Mouse (Mus musculus) forebrain, embryonic 14.5 days (tissue): ENCODE results near the gene Tiam1. TPM values are rescaled to one million over a fixed set of nuclear protein-coding genes. Genes with fewer than 3 reads are reported as not detected.

Experiments
- ATAC-seq: fragments of 200-750 bp; cut with Nextera tagmentation; 2 replicates; pipeline ENCODE4 v1.8.0; 2017; ENCODE audit warnings: mild to moderate bottlenecking, moderate library complexity
- DNase-seq: peaks from one replicate; pipeline ENCODE4 v3.0.0-alpha.2; 2015; ENCODE audit warnings: low spot score
- H3K27ac ChIP-seq: fragments of 300-500 bp; sonication (generic); 2 replicates; pipeline ENCODE4 v1.5.1; 2014; ENCODE audit warnings: low read depth, mild to moderate bottlenecking, control low read depth, low read length, moderate library complexity
- H3K27me3 ChIP-seq: fragments of 300-500 bp; sonication (generic); replicated peaks from 2 replicates; pipeline ENCODE4 v1.6.1; 2014; ENCODE audit warnings: low read length, control low read depth, mixed read lengths; ENCODE audit not compliant: control insufficient read depth, insufficient read depth
- H3K36me3 ChIP-seq: fragments of 300-500 bp; sonication (generic); 2 replicates; pipeline ENCODE4 v1.6.1; 2014; ENCODE audit warnings: low read length, control low read depth; ENCODE audit not compliant: control insufficient read depth, insufficient read depth
- H3K4me1 ChIP-seq: fragments of 300-500 bp; sonication (generic); 2 replicates; pipeline ENCODE4 v1.6.1; 2014; ENCODE audit warnings: antibody characterized with exemption, low read length, control low read depth; ENCODE audit not compliant: control insufficient read depth, insufficient read depth
- H3K4me2 ChIP-seq: fragments of 300-500 bp; sonication (generic); 2 replicates; pipeline ENCODE4 v1.6.1; 2014; ENCODE audit warnings: mild to moderate bottlenecking, control low read depth, low read length
- H3K4me3 ChIP-seq: fragments of 300-500 bp; sonication (generic); 2 replicates; pipeline ENCODE4 v1.5.1; 2014; ENCODE audit warnings: low read depth, low read length, control low read depth
- H3K9ac ChIP-seq: fragments of 300-500 bp; sonication (generic); 2 replicates; pipeline ENCODE4 v1.6.1; 2014; ENCODE audit warnings: mild to moderate bottlenecking, low read length, control low read depth, moderate library complexity
- H3K9me3 ChIP-seq: fragments of 300-500 bp; sonication (generic); replicated peaks from 2 replicates; pipeline ENCODE4 v1.6.1; 2016; ENCODE audit warnings: low read length, control low read depth, mixed read lengths; ENCODE audit not compliant: control insufficient read depth
- WGBS: fragments of 180-500 bp; shearing (Covaris S2); extraction: QIAGEN DNeasy Blood & Tissue Kit; methylation state at CpG from one replicate; pipeline ENCODE4 v1.1.7; 2014; 5-methylcytosine and 5-hydroxymethylcytosine counted together
- polyA plus RNA-seq: library from polyadenylated mRNA; unstranded; fragments of >200 nt; fragmentation: Nextera tagmentation; extraction: Ambion mirVana; gene quantifications from 2 replicates; pipeline ENCODE4 v1.2.1, GENCODE M21; 2014

Gene Tiam1
- polyA plus RNA-seq, 1 experiment from 2014 or later = 22.4 TPM

GRCm38 (mm10) chr16:89844580-89844979 lies 299.0 kb downstream of the Tiam1 start:
- H3K27ac ChIP-seq = no peak overlapping the region
- no peaks in the 10 kb centered on the region; the same call in 1 of the 2 replicates for H3K9me3 ChIP-seq
- peak; percentile 83 for ATAC-seq
- no peaks in the 10 kb centered on the region for H3K4me1 ChIP-seq
- WGBS = 41% methylated on average over 5 of the region's 5 CpGs
- no peaks in the 10 kb centered on the region for H3K36me3 ChIP-seq
- no peak overlapping the region for H3K9ac ChIP-seq
- no peak overlapping the region for H3K4me2 ChIP-seq
- H3K4me3 ChIP-seq = no peak overlapping the region
- no peaks in the 10 kb centered on the region for H3K27me3 ChIP-seq
- peak; percentile 77 for DNase-seq

- H3K27ac ChIP-seq = no peak overlapping the region
- ATAC-seq (no peak), DNase-seq (no peak)
- no peaks in the 10 kb centered on the region for H3K9me3 ChIP-seq
- no peak overlapping the region for H3K4me2 ChIP-seq
- H3K4me1 ChIP-seq = no peaks in the 10 kb centered on the region
- WGBS = 81% methylated on average over 6 of the region's 6 CpGs
- no peaks in the 10 kb centered on the region for H3K27me3 ChIP-seq
- H3K36me3 ChIP-seq = no peaks in the 10 kb centered on the region
- H3K9ac ChIP-seq = no peak overlapping the region
- no peak overlapping the region for H3K4me3 ChIP-seq
Measured at GRCm38 (mm10) chr16:89841894-89842293, 301.7 kb downstream of the Tiam1 start.

GRCm38 (mm10) chr16:89840361-89840760 lies 303.2 kb downstream of the Tiam1 start:
- WGBS = 87% methylated on average over 6 of the region's 6 CpGs
- H3K4me2 ChIP-seq = no peak overlapping the region
- no peak overlapping the region for H3K27ac ChIP-seq
- H3K4me3 ChIP-seq = no peak overlapping the region
- no peaks in the 10 kb centered on the region for H3K9me3 ChIP-seq
- no peak overlapping the region for H3K9ac ChIP-seq
- no peaks in the 10 kb centered on the region for H3K27me3 ChIP-seq
- H3K4me1 ChIP-seq = no peaks in the 10 kb centered on the region
- ATAC-seq (no peak), DNase-seq (no peak)
- no peaks in the 10 kb centered on the region for H3K36me3 ChIP-seq

GRCm38 (mm10) chr16:89839829-89840228 lies 303.7 kb downstream of the Tiam1 start:
- H3K4me2 ChIP-seq = no peak overlapping the region
- 88% methylated on average over 5 of the region's 5 CpGs for WGBS
- H3K27me3 ChIP-seq = no peaks in the 10 kb centered on the region
- no peak overlapping the region for H3K4me3 ChIP-seq
- DNase-seq = no peak
- no peak for ATAC-seq
- H3K36me3 ChIP-seq = 0 out of 2 replicates have a peak, but pooled peaks cover 3% of the 10 kb centered on the region
- H3K9ac ChIP-seq = no peak overlapping the region
- no peaks in the 10 kb centered on the region for H3K9me3 ChIP-seq
- no peak overlapping the region for H3K27ac ChIP-seq
- H3K4me1 ChIP-seq = no peaks in the 10 kb centered on the region

- WGBS = 82% methylated on average over 9 of the region's 9 CpGs
- Histone ChIP-seq H3K36me3 (0 out of 2 replicates have a peak, but pooled peaks cover 8% of the 10 kb centered on the region), H3K4me1 (no peaks in the 10 kb centered on the region), H3K4me2 (no peak overlapping the region), H3K27me3 (no peaks in the 10 kb centered on the region), H3K9ac (no peak overlapping the region), H3K9me3 (no peaks in the 10 kb centered on the region), H3K27ac (no peak overlapping the region), H3K4me3 (no peak overlapping the region)
- DNase-seq (no peak), ATAC-seq (no peak)
Measured at GRCm38 (mm10) chr16:89837096-89837495, 306.5 kb downstream of the Tiam1 start.

- no peak for DNase-seq
- Histone ChIP-seq H3K4me2 (no peak overlapping the region), H3K27ac (no peak overlapping the region), H3K4me1 (no peaks in the 10 kb centered on the region), H3K9me3 (no peaks in the 10 kb centered on the region), H3K9ac (no peak overlapping the region), H3K27me3 (no peaks in the 10 kb centered on the region), H3K4me3 (no peak overlapping the region), H3K36me3 (0 out of 2 replicates have a peak, but pooled peaks cover 8% of the 10 kb centered on the region)
- ATAC-seq = no peak
- WGBS = 93% methylated on average over 7 of the region's 7 CpGs
Measured at GRCm38 (mm10) chr16:89835551-89835950, 308.0 kb downstream of the Tiam1 start.

GRCm38 (mm10) chr16:89833011-89833410 lies 310.6 kb downstream of the Tiam1 start:
- Histone ChIP-seq H3K27me3 (no peaks in the 10 kb centered on the region), H3K9ac (no peak overlapping the region), H3K4me1 (no peaks in the 10 kb centered on the region), H3K9me3 (no peaks in the 10 kb centered on the region), H3K4me3 (no peak overlapping the region), H3K27ac (no peak overlapping the region), H3K36me3 (0 out of 2 replicates have a peak, but pooled peaks cover 8% of the 10 kb centered on the region), H3K4me2 (no peak overlapping the region)
- ATAC-seq (no peak), DNase-seq (no peak)
- WGBS = 90% methylated on average over 11 of the region's 11 CpGs

- peak; percentile 58; the same call in 1 of the 2 replicates for ATAC-seq
- Histone ChIP-seq H3K36me3 (0 out of 2 replicates have a peak, but pooled peaks cover 8% of the 10 kb centered on the region), H3K9ac (no peak overlapping the region), H3K27me3 (no peaks in the 10 kb centered on the region), H3K4me2 (no peak overlapping the region), H3K4me3 (no peak overlapping the region), H3K4me1 (no peaks in the 10 kb centered on the region), H3K27ac (no peak overlapping the region), H3K9me3 (no peaks in the 10 kb centered on the region)
- 32% methylated on average over 10 of the region's 10 CpGs for WGBS
- DNase-seq = peak; percentile 85
Measured at GRCm38 (mm10) chr16:89831172-89831571, 312.4 kb downstream of the Tiam1 start.

GRCm38 (mm10) chr16:89830221-89830648 lies 313.3 kb downstream of the Tiam1 start:
- Histone ChIP-seq H3K4me2 (no peak overlapping the region), H3K36me3 (0 out of 2 replicates have a peak, but pooled peaks cover 8% of the 10 kb centered on the region), H3K27ac (no peak overlapping the region), H3K4me1 (no peaks in the 10 kb centered on the region), H3K9me3 (no peaks in the 10 kb centered on the region), H3K9ac (no peak overlapping the region), H3K27me3 (no peaks in the 10 kb centered on the region), H3K4me3 (no peak overlapping the region)
- ATAC-seq (no peak), DNase-seq (no peak)
- WGBS = 85% methylated on average over 15 of the region's 15 CpGs
